Mouse (Mus musculus): ENCODE measurements around the gene Brd2. TPM values are rescaled to one million over a fixed set of nuclear protein-coding genes. Genes with fewer than 3 reads are reported as not detected.
A peak's percentile ranks its signal among the peaks of the same experiment; 100 is the strongest.

The Brd2 gene
- polyA plus RNA-seq, 1 experiment from 2014 or later, result 99.2 TPM

- H3K9me3 ChIP-seq (ENCODE audit: control insufficient read depth, low read length), result no peaks in the 10 kb centered on the region
- peaks cover 3% of the 10 kb centered on the region; the same call in 1 of the 2 replicates for H3K4me1 ChIP-seq (ENCODE audit: control insufficient read depth, insufficient read depth, low read length)
- no peaks in the 10 kb centered on the region for H3K36me3 ChIP-seq (ENCODE audit: control insufficient read depth, insufficient read depth, low read length)
- H3K27me3 ChIP-seq (ENCODE audit: control insufficient read depth, insufficient read depth, low read length), result peaks cover 23% of the 10 kb centered on the region
- H3K27ac ChIP-seq (ENCODE audit: low read depth, low read length), result no peak overlapping the region
- 74% methylated on average over 7 of the region's 7 CpGs for WGBS
- H3K9ac ChIP-seq (ENCODE audit: low read length), result no peak overlapping the region
- no peak overlapping the region for H3K4me3 ChIP-seq (ENCODE audit: low read depth, low read length)
- H3K4me2 ChIP-seq, result no peak overlapping the region
- no peak for ATAC-seq (ENCODE audit: low FRiP score)
- no peak for DNase-seq (ENCODE audit: low spot score, missing footprints)
These were observed 15.2 kb upstream of the Brd2 start for GRCm38 (mm10) chr17:34137601-34138000.

- Histone ChIP-seq H3K4me3 (ENCODE audit: low read depth, low read length) (peak overlapping the region; percentile 33), H3K36me3 (ENCODE audit: control insufficient read depth, insufficient read depth, low read length) (no peaks in the 10 kb centered on the region), H3K4me2 (peak overlapping the region; percentile 64), H3K9me3 (ENCODE audit: control insufficient read depth, low read length) (no peaks in the 10 kb centered on the region), H3K27me3 (ENCODE audit: control insufficient read depth, insufficient read depth, low read length) (peaks cover 20% of the 10 kb centered on the region), H3K27ac (ENCODE audit: low read depth, low read length) (no peak overlapping the region), H3K4me1 (ENCODE audit: control insufficient read depth, insufficient read depth, low read length) (peaks cover 3% of the 10 kb centered on the region; the same call in 1 of the 2 replicates), H3K9ac (ENCODE audit: low read length) (no peak overlapping the region; the same call in 1 of the 2 replicates)
- ATAC-seq (ENCODE audit: low FRiP score), result peak; percentile 97
- WGBS, result 7% methylated on average over 31 of the region's 31 CpGs
- DNase-seq (ENCODE audit: low spot score, missing footprints), result peak; percentile 100
These were observed 13.1 kb upstream of the Brd2 start for GRCm38 (mm10) chr17:34135297-34136224.

- Histone ChIP-seq H3K36me3 (ENCODE audit: control insufficient read depth, insufficient read depth, low read length) (no peaks in the 10 kb centered on the region), H3K9me3 (ENCODE audit: control insufficient read depth, low read length) (no peaks in the 10 kb centered on the region), H3K27ac (ENCODE audit: low read depth, low read length) (no peak overlapping the region), H3K9ac (ENCODE audit: low read length) (no peak overlapping the region), H3K27me3 (ENCODE audit: control insufficient read depth, insufficient read depth, low read length) (peaks cover 10% of the 10 kb centered on the region), H3K4me1 (ENCODE audit: control insufficient read depth, insufficient read depth, low read length) (peaks cover 2% of the 10 kb centered on the region; the same call in 1 of the 2 replicates), H3K4me2 (no peak overlapping the region), H3K4me3 (ENCODE audit: low read depth, low read length) (no peak overlapping the region)
- DNase-seq (ENCODE audit: low spot score, missing footprints), result peak; percentile 69
- ATAC-seq (ENCODE audit: low FRiP score), result no peak
- 82% methylated on average over 3 of the region's 3 CpGs for WGBS
These were observed 12.0 kb upstream of the Brd2 start for GRCm38 (mm10) chr17:34134451-34134850.

GRCm38 (mm10) chr17:34133289-34133688 is 10.9 kb upstream of the Brd2 start:
- DNase-seq (ENCODE audit: low spot score, missing footprints) (peak; percentile 75), ATAC-seq (ENCODE audit: low FRiP score) (no peak)
- Histone ChIP-seq H3K9ac (ENCODE audit: low read length) (no peak overlapping the region), H3K36me3 (ENCODE audit: control insufficient read depth, insufficient read depth, low read length) (no peaks in the 10 kb centered on the region), H3K27me3 (ENCODE audit: control insufficient read depth, insufficient read depth, low read length) (peaks cover 2% of the 10 kb centered on the region; the same call in 1 of the 2 replicates), H3K4me2 (no peak overlapping the region), H3K27ac (ENCODE audit: low read depth, low read length) (no peak overlapping the region), H3K4me3 (ENCODE audit: low read depth, low read length) (no peak overlapping the region), H3K9me3 (ENCODE audit: control insufficient read depth, low read length) (no peaks in the 10 kb centered on the region), H3K4me1 (ENCODE audit: control insufficient read depth, insufficient read depth, low read length) (peaks cover 4% of the 10 kb centered on the region)
- 81% methylated on average over 11 of the region's 11 CpGs for WGBS

- no peaks in the 10 kb centered on the region for H3K9me3 ChIP-seq (ENCODE audit: control insufficient read depth, low read length)
- no peak overlapping the region for H3K9ac ChIP-seq (ENCODE audit: low read length)
- H3K36me3 ChIP-seq (ENCODE audit: control insufficient read depth, insufficient read depth, low read length), result no peaks in the 10 kb centered on the region
- no peak overlapping the region for H3K4me2 ChIP-seq
- ATAC-seq (ENCODE audit: low FRiP score), result no peak
- H3K4me3 ChIP-seq (ENCODE audit: low read depth, low read length), result no peak overlapping the region
- no peak overlapping the region for H3K27ac ChIP-seq (ENCODE audit: low read depth, low read length)
- no peaks in the 10 kb centered on the region for H3K27me3 ChIP-seq (ENCODE audit: control insufficient read depth, insufficient read depth, low read length)
- H3K4me1 ChIP-seq (ENCODE audit: control insufficient read depth, insufficient read depth, low read length), result peaks cover 5% of the 10 kb centered on the region
- whole genome bisulfite sequencing, result 71% methylated on average over 7 of the region's 7 CpGs
- DNase-seq (ENCODE audit: low spot score, missing footprints), result peak; percentile 70
These were observed 9.5 kb upstream of the Brd2 start for GRCm38 (mm10) chr17:34131911-34132310.

- Histone ChIP-seq H3K27me3 (ENCODE audit: control insufficient read depth, insufficient read depth, low read length) (no peaks in the 10 kb centered on the region), H3K4me3 (ENCODE audit: low read depth, low read length) (no peak overlapping the region), H3K4me1 (ENCODE audit: control insufficient read depth, insufficient read depth, low read length) (peaks cover 5% of the 10 kb centered on the region), H3K27ac (ENCODE audit: low read depth, low read length) (no peak overlapping the region), H3K36me3 (ENCODE audit: control insufficient read depth, insufficient read depth, low read length) (no peaks in the 10 kb centered on the region), H3K9me3 (ENCODE audit: control insufficient read depth, low read length) (no peaks in the 10 kb centered on the region), H3K4me2 (no peak overlapping the region), H3K9ac (ENCODE audit: low read length) (no peak overlapping the region)
- whole genome bisulfite sequencing, result 87% methylated on average over 19 of the region's 19 CpGs
- ATAC-seq (ENCODE audit: low FRiP score) (no peak), DNase-seq (ENCODE audit: low spot score, missing footprints) (peak; percentile 67)
These were observed 7.9 kb upstream of the Brd2 start for GRCm38 (mm10) chr17:34130073-34130947.

- Histone ChIP-seq H3K27me3 (ENCODE audit: control insufficient read depth, insufficient read depth, low read length) (no peaks in the 10 kb centered on the region), H3K36me3 (ENCODE audit: control insufficient read depth, insufficient read depth, low read length) (no peaks in the 10 kb centered on the region), H3K9me3 (ENCODE audit: control insufficient read depth, low read length) (no peaks in the 10 kb centered on the region), H3K4me1 (ENCODE audit: control insufficient read depth, insufficient read depth, low read length) (peaks cover 5% of the 10 kb centered on the region), H3K27ac (ENCODE audit: low read depth, low read length) (no peak overlapping the region), H3K9ac (ENCODE audit: low read length) (peak overlapping the region; percentile 22; the same call in 1 of the 2 replicates), H3K4me3 (ENCODE audit: low read depth, low read length) (no peak overlapping the region; the same call in 1 of the 2 replicates), H3K4me2 (peak overlapping the region; percentile 8; the same call in 1 of the 2 replicates)
- DNase-seq (ENCODE audit: low spot score, missing footprints) (peak; percentile 85), ATAC-seq (ENCODE audit: low FRiP score) (no peak; the same call in 1 of the 2 replicates)
- 22% methylated on average over 18 of the region's 18 CpGs for WGBS
These were observed 6.7 kb upstream of the Brd2 start for GRCm38 (mm10) chr17:34128944-34129791.

- Histone ChIP-seq H3K27me3 (ENCODE audit: control insufficient read depth, insufficient read depth, low read length) (no peaks in the 10 kb centered on the region), H3K4me1 (ENCODE audit: control insufficient read depth, insufficient read depth, low read length) (peaks cover 12% of the 10 kb centered on the region), H3K4me3 (ENCODE audit: low read depth, low read length) (no peak overlapping the region; the same call in 1 of the 2 replicates), H3K36me3 (ENCODE audit: control insufficient read depth, insufficient read depth, low read length) (no peaks in the 10 kb centered on the region), H3K27ac (ENCODE audit: low read depth, low read length) (no peak overlapping the region), H3K4me2 (peak overlapping the region; percentile 8; the same call in 1 of the 2 replicates), H3K9ac (ENCODE audit: low read length) (no peak overlapping the region), H3K9me3 (ENCODE audit: control insufficient read depth, low read length) (no peaks in the 10 kb centered on the region)
- WGBS, result 21% methylated on average over 13 of the region's 13 CpGs
- DNase-seq (ENCODE audit: low spot score, missing footprints) (peak; percentile 80), ATAC-seq (ENCODE audit: low FRiP score) (no peak)
These were observed 6.0 kb upstream of the Brd2 start for GRCm38 (mm10) chr17:34128264-34128937.
